Mouse (Mus musculus) heart, postnatal 0 days (tissue): Measurements from ENCODE around the gene Lyrm1.

Source experiments
- CTCF ChIP-seq: IDR thresholded peaks from 2 replicates; pipeline ENCODE4 v1.5.1; 2016; ENCODE audit warnings: antibody characterized with exemption, control low read depth, low read depth
- EP300 ChIP-seq: IDR thresholded peaks from 2 replicates; pipeline ENCODE4 v1.6.1; 2016; ENCODE audit warnings: antibody characterized with exemption, low read depth

GRCm38 (mm10) chr7:119881229-119881628, 14.4 kb upstream of the Lyrm1 start:
- no peak for TF ChIP-seq EP300
- TF ChIP-seq CTCF, result no peak
